Mouse (Mus musculus) kidney, embryonic 14.5 days (tissue): ENCODE results near the gene Krtdap. TPM values are rescaled to one million over a fixed set of nuclear protein-coding genes. Genes with fewer than 3 reads are reported as not detected.

Experiments used
- ATAC-seq: fragments of 200-750 bp; cut with Nextera tagmentation; 2 replicates; pipeline ENCODE4 v1.8.0; 2017; ENCODE audit warnings: moderate number of reproducible peaks, mild to moderate bottlenecking, moderate TSS enrichment, moderate library complexity; ENCODE audit not compliant: low FRiP score, low TSS enrichment
- H3K27ac ChIP-seq: fragments of 300-500 bp; sonication (generic); 2 replicates; pipeline ENCODE4 v1.5.1; 2014; ENCODE audit warnings: low read depth, mild to moderate bottlenecking, low read length, moderate library complexity, mixed read lengths
- H3K27me3 ChIP-seq: fragments of 300-500 bp; sonication (generic); 2 replicates; pipeline ENCODE4 v1.6.1; 2014; ENCODE audit warnings: mild to moderate bottlenecking, low read length; ENCODE audit not compliant: control insufficient read depth, insufficient read depth
- H3K36me3 ChIP-seq: fragments of 300-500 bp; sonication (generic); 2 replicates; pipeline ENCODE4 v1.6.1; 2014; ENCODE audit warnings: low read length, mixed read lengths; ENCODE audit not compliant: control insufficient read depth, insufficient read depth
- H3K4me1 ChIP-seq: fragments of 300-500 bp; sonication (generic); 2 replicates; pipeline ENCODE4 v1.6.1; 2014; ENCODE audit warnings: low read length, mixed read lengths; ENCODE audit not compliant: control insufficient read depth, insufficient read depth
- H3K4me2 ChIP-seq: fragments of 300-500 bp; sonication (generic); replicated peaks from 2 replicates; pipeline ENCODE4 v1.6.1; 2014; ENCODE audit warnings: low read depth, mild to moderate bottlenecking, low read length
- H3K4me3 ChIP-seq: fragments of 300-500 bp; sonication (generic); 2 replicates; pipeline ENCODE4 v1.5.1; 2014; ENCODE audit warnings: mild to moderate bottlenecking, low read length
- H3K9ac ChIP-seq: fragments of 300-500 bp; sonication (generic); 2 replicates; pipeline ENCODE4 v1.6.1; 2014; ENCODE audit warnings: low read depth, mild to moderate bottlenecking, low read length, moderate library complexity
- H3K9me3 ChIP-seq: fragments of 300-500 bp; sonication (generic); 2 replicates; pipeline ENCODE4 v1.6.1; 2016; ENCODE audit warnings: low read length; ENCODE audit not compliant: control insufficient read depth
- WGBS: fragments of 180-500 bp; shearing (Covaris S2); extraction: QIAGEN DNeasy Blood & Tissue Kit; methylation state at CpG from one replicate; pipeline ENCODE4 v1.1.7; 2014; 5-methylcytosine and 5-hydroxymethylcytosine counted together
- polyA plus RNA-seq: library from polyadenylated mRNA; unstranded; fragments of >200 nt; fragmentation: Nextera tagmentation; extraction: Ambion mirVana; gene quantifications from 2 replicates; pipeline ENCODE4 v1.2.1, GENCODE M21; 2014

Krtdap gene
- polyA plus RNA-seq, 1 experiment from 2014 or later: not detected

GRCm38 (mm10) chr7:30803256-30803655, 15.6 kb downstream of the Krtdap start:
- H3K4me2 ChIP-seq: no peak overlapping the region
- ATAC-seq: no peak
- WGBS: 92% methylated on average over 3 of the region's 3 CpGs
- H3K36me3 ChIP-seq: no peaks in the 10 kb centered on the region
- H3K9ac ChIP-seq: no peak overlapping the region
- no peaks in the 10 kb centered on the region for H3K27me3 ChIP-seq
- H3K9me3 ChIP-seq: peaks cover 5% of the 10 kb centered on the region; the same call in 1 of the 2 replicates
- no peak overlapping the region for H3K4me3 ChIP-seq
- H3K27ac ChIP-seq: no peak overlapping the region
- H3K4me1 ChIP-seq: no peaks in the 10 kb centered on the region

GRCm38 (mm10) chr7:30804026-30804715, 16.5 kb downstream of the Krtdap start:
- WGBS: 77% methylated on average over 9 of the region's 9 CpGs
- no peak overlapping the region for H3K27ac ChIP-seq
- H3K4me2 ChIP-seq: no peak overlapping the region
- H3K4me1 ChIP-seq: no peaks in the 10 kb centered on the region
- H3K36me3 ChIP-seq: no peaks in the 10 kb centered on the region
- H3K27me3 ChIP-seq: no peaks in the 10 kb centered on the region
- no peak for ATAC-seq
- H3K4me3 ChIP-seq: no peak overlapping the region
- peaks cover 5% of the 10 kb centered on the region; the same call in 1 of the 2 replicates for H3K9me3 ChIP-seq
- no peak overlapping the region for H3K9ac ChIP-seq

GRCm38 (mm10) chr7:30805924-30806323, 18.2 kb downstream of the Krtdap start:
- WGBS: 57% methylated on average over 6 of the region's 6 CpGs
- no peak overlapping the region for H3K4me3 ChIP-seq
- H3K27ac ChIP-seq: no peak overlapping the region
- H3K36me3 ChIP-seq: no peaks in the 10 kb centered on the region
- H3K9ac ChIP-seq: no peak overlapping the region
- H3K9me3 ChIP-seq: no peaks in the 10 kb centered on the region
- ATAC-seq: no peak
- no peaks in the 10 kb centered on the region for H3K4me1 ChIP-seq
- no peaks in the 10 kb centered on the region for H3K27me3 ChIP-seq
- H3K4me2 ChIP-seq: no peak overlapping the region

GRCm38 (mm10) chr7:30810319-30810718, 22.6 kb downstream of the Krtdap start:
- WGBS: 52% methylated on average over 6 of the region's 6 CpGs

GRCm38 (mm10) chr7:30811757-30812290, 24.1 kb downstream of the Krtdap start:
- 50% methylated on average over 9 of the region's 9 CpGs for WGBS
- H3K9ac ChIP-seq: no peak overlapping the region
- ATAC-seq: no peak
- no peak overlapping the region for H3K4me2 ChIP-seq
- no peaks in the 10 kb centered on the region for H3K27me3 ChIP-seq
- H3K9me3 ChIP-seq: no peaks in the 10 kb centered on the region
- no peaks in the 10 kb centered on the region for H3K4me1 ChIP-seq
- no peak overlapping the region for H3K27ac ChIP-seq
- H3K36me3 ChIP-seq: no peaks in the 10 kb centered on the region
- no peak overlapping the region for H3K4me3 ChIP-seq

More at GRCm38 (mm10) chr7:30810319-30810718, 22.6 kb downstream of the Krtdap start:
- Histone ChIP-seq H3K4me2 (no peak overlapping the region), H3K36me3 (no peaks in the 10 kb centered on the region), H3K27ac (no peak overlapping the region), H3K4me3 (no peak overlapping the region), H3K27me3 (no peaks in the 10 kb centered on the region), H3K9ac (no peak overlapping the region), H3K9me3 (no peaks in the 10 kb centered on the region), H3K4me1 (no peaks in the 10 kb centered on the region)
- ATAC-seq: no peak

- H3K27ac ChIP-seq: no peak overlapping the region
- H3K9me3 ChIP-seq: no peaks in the 10 kb centered on the region
- no peak overlapping the region for H3K4me3 ChIP-seq
- no peak overlapping the region for H3K4me2 ChIP-seq
- H3K9ac ChIP-seq: no peak overlapping the region
- no peaks in the 10 kb centered on the region for H3K4me1 ChIP-seq
- 76% methylated on average over 6 of the region's 6 CpGs for whole genome bisulfite sequencing
- no peak for ATAC-seq
- H3K36me3 ChIP-seq: no peaks in the 10 kb centered on the region
- H3K27me3 ChIP-seq: no peaks in the 10 kb centered on the region
These were observed 24.7 kb downstream of the Krtdap start for GRCm38 (mm10) chr7:30812291-30812807.

GRCm38 (mm10) chr7:30820131-30820530, 32.4 kb downstream of the Krtdap start:
- ATAC-seq: no peak
- Histone ChIP-seq H3K36me3 (no peaks in the 10 kb centered on the region), H3K4me3 (no peak overlapping the region), H3K9ac (no peak overlapping the region), H3K4me2 (no peak overlapping the region), H3K9me3 (no peaks in the 10 kb centered on the region), H3K27me3 (no peaks in the 10 kb centered on the region), H3K27ac (no peak overlapping the region), H3K4me1 (peaks cover 6% of the 10 kb centered on the region; the same call in 1 of the 2 replicates)
- WGBS: 70% methylated on average over 6 of the region's 6 CpGs

GRCm38 (mm10) chr7:30820854-30821445, 33.3 kb downstream of the Krtdap start:
- ATAC-seq: no peak
- H3K27ac ChIP-seq: no peak overlapping the region

GRCm38 (mm10) chr7:30821532-30821931, 33.8 kb downstream of the Krtdap start:
- peaks cover 6% of the 10 kb centered on the region; the same call in 1 of the 2 replicates for H3K4me1 ChIP-seq
- no peaks in the 10 kb centered on the region for H3K9me3 ChIP-seq
- no peaks in the 10 kb centered on the region for H3K27me3 ChIP-seq
- WGBS: 38% methylated on average over 5 of the region's 5 CpGs
- H3K4me2 ChIP-seq: no peak overlapping the region
- no peak for ATAC-seq
- H3K27ac ChIP-seq: no peak overlapping the region
- no peaks in the 10 kb centered on the region for H3K36me3 ChIP-seq
- H3K9ac ChIP-seq: no peak overlapping the region
- H3K4me3 ChIP-seq: no peak overlapping the region

More at GRCm38 (mm10) chr7:30820854-30821445, 33.3 kb downstream of the Krtdap start:
- Histone ChIP-seq H3K4me3 (no peak overlapping the region), H3K4me2 (no peak overlapping the region), H3K27me3 (no peaks in the 10 kb centered on the region), H3K36me3 (no peaks in the 10 kb centered on the region), H3K4me1 (peaks cover 6% of the 10 kb centered on the region; the same call in 1 of the 2 replicates), H3K9me3 (no peaks in the 10 kb centered on the region), H3K9ac (no peak overlapping the region)
- WGBS: 34% methylated on average over 7 of the region's 7 CpGs
